Comparison of ENCODE assay signal across 22 mouse cellular contexts in genomic region chr4:103258817-103259216, GRCm38 (mm10). TPM values are rescaled to one million over a fixed set of nuclear protein-coding genes. Genes with fewer than 3 reads are reported as not detected.
A peak's percentile ranks its signal among the peaks of the same experiment; 100 is the strongest.
DNase-seq lines count a peak whose midpoint lies in the region; ATAC-seq and TF ChIP-seq lines count a peak whose summit lies in the region.
"Had no signal": no experiment of that assay in that cellular context is flagged by ENCODE, and none has a peak within 500 bp of the region (broad histone marks: within the 10 kb centered on the region; RNA-seq: fewer than 3 reads in every experiment).

No protein-coding gene starts in this region.

- no peaks in the 10 kb centered on the region for H3K4me1 ChIP-seq in intestine, postnatal 0 days (replicated peaks; ENCODE audit: control insufficient read depth, insufficient read depth, low read length)
- H3K4me1 ChIP-seq in intestine, embryonic 15.5 days (replicated peaks): no peaks in the 10 kb centered on the region
- no peaks in the 10 kb centered on the region for H3K4me1 ChIP-seq in midbrain, embryonic 14.5 days (ENCODE audit: control insufficient read depth, insufficient read depth, low read length)
- peaks cover 3% of the 10 kb centered on the region; the same call in 1 of the 2 replicates for H3K4me1 ChIP-seq in midbrain, embryonic 16.5 days (ENCODE audit: control insufficient read depth, insufficient read depth, low read length)
- H3K4me1 ChIP-seq: forebrain, embryonic 13.5 days; heart, embryonic 15.5 days; kidney, embryonic 15.5 days; limb, embryonic 13.5 days had no signal

- no peaks in the 10 kb centered on the region for H3K9me3 ChIP-seq in intestine, postnatal 0 days (ENCODE audit: control insufficient read depth)
- H3K9me3 ChIP-seq in intestine, embryonic 15.5 days: no peaks in the 10 kb centered on the region
- H3K9me3 ChIP-seq in midbrain, embryonic 14.5 days (ENCODE audit: control insufficient read depth, low read length): no peaks in the 10 kb centered on the region
- H3K9me3 ChIP-seq in midbrain, embryonic 16.5 days (replicated peaks; ENCODE audit: control insufficient read depth, low read length, poor library complexity, severe bottlenecking): no peaks in the 10 kb centered on the region
- H3K9me3 ChIP-seq: forebrain, embryonic 13.5 days; heart, embryonic 15.5 days; kidney, embryonic 15.5 days; limb, embryonic 13.5 days; midbrain, embryonic 15.5 days had no signal

- no peak for ATAC-seq in CD4-positive, CD25-positive, alpha-beta regulatory T cell, adult 4 months
- no peak for ATAC-seq in intestine, postnatal 0 days
- ATAC-seq in intestine, embryonic 15.5 days: no peak
- ATAC-seq in midbrain, embryonic 14.5 days (ENCODE audit: low FRiP score, low TSS enrichment): no peak
- ATAC-seq in midbrain, embryonic 16.5 days: no peak
- ATAC-seq: activated CD4-positive, CD25-positive, alpha-beta regulatory T cell, adult 4 months; forebrain, embryonic 13.5 days; inflammation-experienced regulatory T-cells, adult 6 months; midbrain, embryonic 15.5 days; Patski had no signal

- no peak overlapping the region for H3K9ac ChIP-seq in intestine, postnatal 0 days (ENCODE audit: low read depth, low read length)
- no peak overlapping the region for H3K9ac ChIP-seq in intestine, embryonic 15.5 days
- H3K9ac ChIP-seq in midbrain, embryonic 14.5 days (replicated peaks; ENCODE audit: low read length): no peak overlapping the region
- H3K9ac ChIP-seq in midbrain, embryonic 16.5 days (ENCODE audit: low read depth, low read length): no peak overlapping the region
- H3K9ac ChIP-seq: forebrain, embryonic 13.5 days; heart, embryonic 15.5 days; kidney, embryonic 15.5 days; limb, embryonic 13.5 days; midbrain, embryonic 15.5 days had no signal

- H3K4me2 ChIP-seq in intestine, postnatal 0 days (replicated peaks; ENCODE audit: low read depth): no peak overlapping the region
- no peak overlapping the region for H3K4me2 ChIP-seq in intestine, embryonic 15.5 days (replicated peaks)
- H3K4me2 ChIP-seq in midbrain, embryonic 14.5 days (ENCODE audit: low read length): no peak overlapping the region
- no peak overlapping the region for H3K4me2 ChIP-seq in midbrain, embryonic 16.5 days (ENCODE audit: low read length)
- H3K4me2 ChIP-seq: forebrain, embryonic 13.5 days; heart, embryonic 15.5 days; kidney, embryonic 15.5 days; limb, embryonic 13.5 days; midbrain, embryonic 15.5 days had no signal

- H3K4me3 ChIP-seq in intestine, postnatal 0 days (ENCODE audit: low read depth, low read length): no peak overlapping the region
- H3K4me3 ChIP-seq in intestine, embryonic 15.5 days (replicated peaks): no peak overlapping the region
- no peak overlapping the region for H3K4me3 ChIP-seq in midbrain, embryonic 14.5 days (replicated peaks; ENCODE audit: low read depth, low read length)
- no peak overlapping the region for H3K4me3 ChIP-seq in midbrain, embryonic 16.5 days (ENCODE audit: low read depth, low read length)
- H3K4me3 ChIP-seq: forebrain, embryonic 13.5 days; heart, embryonic 15.5 days; kidney, embryonic 15.5 days; limb, embryonic 13.5 days; midbrain, embryonic 15.5 days had no signal

- TF ChIP-seq CTCF in intestine, postnatal 0 days (IDR thresholded peaks at IDR 0.05; ENCODE audit: low read depth): peak; percentile 48

- DNase-seq in CD4-positive, CD25-positive, alpha-beta regulatory T cell, adult 2 months (ENCODE audit: low read depth, low spot score): peak; percentile 11
- peak; percentile 2 for DNase-seq in midbrain, embryonic 14.5 days
- DNase-seq in thymus, postnatal 25 days: peak; percentile 22
- DNase-seq in frontal cortex, postnatal 36 days (ENCODE audit: low spot score in 2 of 2): no peak
- DNase-seq: cerebellum, postnatal 36 days; lung, adult 2 months; spleen, adult 18-20 months had no signal

- 82% methylated on average over 3 of the region's 3 CpGs for WGBS in intestine, postnatal 0 days
- 82% methylated on average over 3 of the region's 3 CpGs for WGBS in intestine, embryonic 15.5 days
- 90% methylated on average over 3 of the region's 3 CpGs for WGBS in midbrain, embryonic 14.5 days
- WGBS in midbrain, embryonic 16.5 days: 88% methylated on average over 3 of the region's 3 CpGs

- no peak overlapping the region for H3K27ac ChIP-seq in intestine, postnatal 0 days (ENCODE audit: low read depth, low read length)
- no peak overlapping the region for H3K27ac ChIP-seq in intestine, embryonic 15.5 days
- no peak overlapping the region for H3K27ac ChIP-seq in midbrain, embryonic 14.5 days (replicated peaks; ENCODE audit: low read depth, low read length)
- no peak overlapping the region for H3K27ac ChIP-seq in midbrain, embryonic 16.5 days (ENCODE audit: low read length)
- H3K27ac ChIP-seq: forebrain, embryonic 13.5 days; heart, embryonic 15.5 days; kidney, embryonic 15.5 days; limb, embryonic 13.5 days; midbrain, embryonic 15.5 days had no signal

- no peaks in the 10 kb centered on the region for H3K27me3 ChIP-seq in intestine, postnatal 0 days (replicated peaks; ENCODE audit: control insufficient read depth, insufficient read depth, low read length)
- no peaks in the 10 kb centered on the region for H3K27me3 ChIP-seq in intestine, embryonic 15.5 days (replicated peaks)
- no peaks in the 10 kb centered on the region for H3K27me3 ChIP-seq in midbrain, embryonic 14.5 days (ENCODE audit: control insufficient read depth, insufficient read depth, low read length)
- H3K27me3 ChIP-seq in midbrain, embryonic 16.5 days (ENCODE audit: control insufficient read depth, insufficient read depth, low read depth, low read length): no peaks in the 10 kb centered on the region
- H3K27me3 ChIP-seq: forebrain, embryonic 13.5 days; heart, embryonic 15.5 days; kidney, embryonic 15.5 days; limb, embryonic 13.5 days; midbrain, embryonic 15.5 days had no signal

- H3K36me3 ChIP-seq in intestine, postnatal 0 days (ENCODE audit: control insufficient read depth, insufficient read depth): no peaks in the 10 kb centered on the region
- no peaks in the 10 kb centered on the region for H3K36me3 ChIP-seq in intestine, embryonic 15.5 days
- H3K36me3 ChIP-seq in midbrain, embryonic 14.5 days (ENCODE audit: control insufficient read depth, insufficient read depth, low read length): no peaks in the 10 kb centered on the region
- H3K36me3 ChIP-seq in midbrain, embryonic 16.5 days (ENCODE audit: control insufficient read depth, insufficient read depth, low read length): no peaks in the 10 kb centered on the region
- H3K36me3 ChIP-seq: heart, embryonic 15.5 days; kidney, embryonic 15.5 days; limb, embryonic 13.5 days; midbrain, embryonic 15.5 days had no signal

RNA-seq across cellular contexts. Expression of gene 4921539E11Rik, which starts 31.8 kb away (rescaled TPM):
- polyA plus RNA-seq in CD4-positive, CD25-positive, alpha-beta regulatory T cell, adult 4 months (2017; shearing (Covaris generic)): not detected
- not detected in 2 replicates for polyA plus RNA-seq in intestine, postnatal 0 days (2015; fragmentation: Nextera tagmentation; extraction: Ambion mirVana)
- polyA plus RNA-seq in intestine, embryonic 15.5 days (2015; fragmentation: Nextera tagmentation; extraction: Ambion mirVana): not detected in 2 replicates
- polyA plus RNA-seq in midbrain, embryonic 14.5 days (2014; fragmentation: Nextera tagmentation; extraction: Ambion mirVana): not detected in 2 replicates
- polyA plus RNA-seq in midbrain, embryonic 16.5 days (2015; fragmentation: Nextera tagmentation; extraction: Ambion mirVana): not detected in 2 replicates
- polyA plus RNA-seq: activated CD4-positive, CD25-positive, alpha-beta regulatory T cell, adult 4 months; forebrain, embryonic 13.5 days; heart, embryonic 15.5 days; inflammation-experienced regulatory T-cells, adult 6 months; kidney, embryonic 15.5 days; limb, embryonic 13.5 days; lung, adult 2 months; midbrain, embryonic 15.5 days; neural tube, embryonic 11.5 days; Patski; stomach, embryonic 14.5 days; urinary bladder, adult 2 months had no signal

RNA-seq across cellular contexts. Expression of gene Slc35d1, which starts 43.9 kb away (rescaled TPM):
- 10 to 100 TPM; 45.3 to 48.8 TPM for polyA plus RNA-seq in CD4-positive, CD25-positive, alpha-beta regulatory T cell, adult 4 months (2017; shearing (Covaris generic))
- polyA plus RNA-seq in intestine, postnatal 0 days (2015; fragmentation: Nextera tagmentation; extraction: Ambion mirVana): 10.5 and 11.5 TPM in 2 replicates
- polyA plus RNA-seq in intestine, embryonic 15.5 days (2015; fragmentation: Nextera tagmentation; extraction: Ambion mirVana): 9.6 TPM in 2 replicates
- 4.3 and 6.1 TPM in 2 replicates for polyA plus RNA-seq in midbrain, embryonic 14.5 days (2014; fragmentation: Nextera tagmentation; extraction: Ambion mirVana)
- 5.7 and 5.9 TPM in 2 replicates for polyA plus RNA-seq in midbrain, embryonic 16.5 days (2015; fragmentation: Nextera tagmentation; extraction: Ambion mirVana)

RNA-seq across cellular contexts. Expression of gene Oma1, which starts 54.8 kb away (rescaled TPM):
- 10 to 100 TPM; 36.6 to 37.7 TPM for polyA plus RNA-seq in CD4-positive, CD25-positive, alpha-beta regulatory T cell, adult 4 months (2017; shearing (Covaris generic))
- polyA plus RNA-seq in intestine, postnatal 0 days (2015; fragmentation: Nextera tagmentation; extraction: Ambion mirVana): 12.3 and 12.7 TPM in 2 replicates
- polyA plus RNA-seq in intestine, embryonic 15.5 days (2015; fragmentation: Nextera tagmentation; extraction: Ambion mirVana): 22.5 and 23.0 TPM in 2 replicates
- 8.6 and 9.0 TPM in 2 replicates for polyA plus RNA-seq in midbrain, embryonic 14.5 days (2014; fragmentation: Nextera tagmentation; extraction: Ambion mirVana)
- polyA plus RNA-seq in midbrain, embryonic 16.5 days (2015; fragmentation: Nextera tagmentation; extraction: Ambion mirVana): 9.6 and 10.5 TPM in 2 replicates

Comparison
In these comparisons a context has a peak if more than half of its experiments do, and no peak if none do; other contexts are left out.
1. DNase-seq: peak in CD4-positive, CD25-positive, alpha-beta regulatory T cell, adult 2 months (single experiment), midbrain, embryonic 14.5 days (single experiment) and thymus, postnatal 25 days (single experiment); none in frontal cortex, postnatal 36 days (0 of 2).